Mouse (Mus musculus): ENCODE results near the gene Trip12. TPM values are rescaled to one million over a fixed set of nuclear protein-coding genes. Genes with fewer than 3 reads are reported as not detected.

The Trip12 gene
- polyA plus RNA-seq, 1 experiment from 2014 or later, result 87.2 TPM

- no peaks in the 10 kb centered on the region for H3K27me3 ChIP-seq (ENCODE audit: control insufficient read depth, insufficient read depth, low read length)
- H3K9ac ChIP-seq (replicated peaks; ENCODE audit: low read depth, low read length), result no peak overlapping the region
- no peak overlapping the region for H3K4me3 ChIP-seq (ENCODE audit: low read depth, low read length)
- no peaks in the 10 kb centered on the region for H3K9me3 ChIP-seq (ENCODE audit: control insufficient read depth, low read depth, low read length)
- H3K36me3 ChIP-seq (ENCODE audit: control insufficient read depth, insufficient read depth, low read length), result no peaks in the 10 kb centered on the region
- no peak for ATAC-seq (ENCODE audit: insufficient number of reproducible peaks, insufficient read depth, low FRiP score, low read depth)
- H3K27ac ChIP-seq (ENCODE audit: low read length), result no peak overlapping the region
- H3K4me2 ChIP-seq (replicated peaks; ENCODE audit: low read depth, low read length), result no peak overlapping the region
- H3K4me1 ChIP-seq (ENCODE audit: control insufficient read depth, insufficient read depth, low read length), result no peaks in the 10 kb centered on the region
Observed at GRCm38 (mm10) chr1:84868311-84868710, 28.0 kb upstream of the Trip12 start.

GRCm38 (mm10) chr1:84866706-84867230 lies 26.5 kb upstream of the Trip12 start:
- H3K4me2 ChIP-seq (replicated peaks; ENCODE audit: low read depth, low read length), result no peak overlapping the region
- no peaks in the 10 kb centered on the region for H3K27me3 ChIP-seq (ENCODE audit: control insufficient read depth, insufficient read depth, low read length)
- H3K9ac ChIP-seq (replicated peaks; ENCODE audit: low read depth, low read length), result no peak overlapping the region
- 94% methylated on average over 3 of the region's 3 CpGs for WGBS
- ATAC-seq (ENCODE audit: insufficient number of reproducible peaks, insufficient read depth, low FRiP score, low read depth), result no peak
- H3K4me3 ChIP-seq (ENCODE audit: low read depth, low read length), result no peak overlapping the region
- H3K4me1 ChIP-seq (ENCODE audit: control insufficient read depth, insufficient read depth, low read length), result no peaks in the 10 kb centered on the region
- H3K36me3 ChIP-seq (ENCODE audit: control insufficient read depth, insufficient read depth, low read length), result no peaks in the 10 kb centered on the region
- no peaks in the 10 kb centered on the region for H3K9me3 ChIP-seq (ENCODE audit: control insufficient read depth, low read depth, low read length)
- no peak overlapping the region for H3K27ac ChIP-seq (ENCODE audit: low read length)

- H3K4me1 ChIP-seq (ENCODE audit: control insufficient read depth, insufficient read depth, low read length), result no peaks in the 10 kb centered on the region
- ATAC-seq (ENCODE audit: insufficient number of reproducible peaks, insufficient read depth, low FRiP score, low read depth), result no peak
- no peaks in the 10 kb centered on the region for H3K36me3 ChIP-seq (ENCODE audit: control insufficient read depth, insufficient read depth, low read length)
- H3K9ac ChIP-seq (replicated peaks; ENCODE audit: low read depth, low read length), result no peak overlapping the region
- no peaks in the 10 kb centered on the region for H3K27me3 ChIP-seq (ENCODE audit: control insufficient read depth, insufficient read depth, low read length)
- no peak overlapping the region for H3K4me3 ChIP-seq (ENCODE audit: low read depth, low read length)
- WGBS, result 81% methylated on average over 6 of the region's 6 CpGs
- H3K4me2 ChIP-seq (replicated peaks; ENCODE audit: low read depth, low read length), result no peak overlapping the region
- no peaks in the 10 kb centered on the region for H3K9me3 ChIP-seq (ENCODE audit: control insufficient read depth, low read depth, low read length)
- H3K27ac ChIP-seq (ENCODE audit: low read length), result no peak overlapping the region
Observed at GRCm38 (mm10) chr1:84866231-84866630, 25.9 kb upstream of the Trip12 start.

- no peaks in the 10 kb centered on the region for H3K4me1 ChIP-seq (ENCODE audit: control insufficient read depth, insufficient read depth, low read length)
- ATAC-seq (ENCODE audit: insufficient number of reproducible peaks, insufficient read depth, low FRiP score, low read depth), result no peak
- no peak overlapping the region for H3K4me3 ChIP-seq (ENCODE audit: low read depth, low read length)
- no peaks in the 10 kb centered on the region for H3K27me3 ChIP-seq (ENCODE audit: control insufficient read depth, insufficient read depth, low read length)
- no peaks in the 10 kb centered on the region for H3K36me3 ChIP-seq (ENCODE audit: control insufficient read depth, insufficient read depth, low read length)
- H3K4me2 ChIP-seq (replicated peaks; ENCODE audit: low read depth, low read length), result no peak overlapping the region
- H3K9ac ChIP-seq (replicated peaks; ENCODE audit: low read depth, low read length), result no peak overlapping the region
- H3K9me3 ChIP-seq (ENCODE audit: control insufficient read depth, low read depth, low read length), result no peaks in the 10 kb centered on the region
- 51% methylated on average over 2 of the region's 2 CpGs for WGBS
- H3K27ac ChIP-seq (ENCODE audit: low read length), result no peak overlapping the region
Observed at GRCm38 (mm10) chr1:84864645-84865044, 24.3 kb upstream of the Trip12 start.

GRCm38 (mm10) chr1:84861255-84861630 lies 20.9 kb upstream of the Trip12 start:
- H3K4me1 ChIP-seq (ENCODE audit: control insufficient read depth, insufficient read depth, low read length), result no peaks in the 10 kb centered on the region
- H3K9me3 ChIP-seq (ENCODE audit: control insufficient read depth, low read depth, low read length), result no peaks in the 10 kb centered on the region
- H3K4me2 ChIP-seq (replicated peaks; ENCODE audit: low read depth, low read length), result no peak overlapping the region
- WGBS, result 69% methylated on average over 1 of the region's 1 CpGs
- H3K36me3 ChIP-seq (ENCODE audit: control insufficient read depth, insufficient read depth, low read length), result no peaks in the 10 kb centered on the region
- H3K27ac ChIP-seq (ENCODE audit: low read length), result no peak overlapping the region
- no peak overlapping the region for H3K9ac ChIP-seq (replicated peaks; ENCODE audit: low read depth, low read length)
- H3K4me3 ChIP-seq (ENCODE audit: low read depth, low read length), result no peak overlapping the region
- H3K27me3 ChIP-seq (ENCODE audit: control insufficient read depth, insufficient read depth, low read length), result no peaks in the 10 kb centered on the region
- no peak for ATAC-seq (ENCODE audit: insufficient number of reproducible peaks, insufficient read depth, low FRiP score, low read depth)

GRCm38 (mm10) chr1:84860360-84861254 lies 20.3 kb upstream of the Trip12 start:
- 70% methylated on average over 10 of the region's 10 CpGs for WGBS

GRCm38 (mm10) chr1:84859597-84859996 lies 19.3 kb upstream of the Trip12 start:
- no peak overlapping the region for H3K9ac ChIP-seq (replicated peaks; ENCODE audit: low read depth, low read length)
- H3K36me3 ChIP-seq (ENCODE audit: control insufficient read depth, insufficient read depth, low read length), result no peaks in the 10 kb centered on the region
- H3K27ac ChIP-seq (ENCODE audit: low read length), result no peak overlapping the region
- no peaks in the 10 kb centered on the region for H3K9me3 ChIP-seq (ENCODE audit: control insufficient read depth, low read depth, low read length)
- WGBS, result 86% methylated on average over 6 of the region's 6 CpGs
- H3K4me1 ChIP-seq (ENCODE audit: control insufficient read depth, insufficient read depth, low read length), result no peaks in the 10 kb centered on the region
- H3K4me3 ChIP-seq (ENCODE audit: low read depth, low read length), result no peak overlapping the region
- ATAC-seq (ENCODE audit: insufficient number of reproducible peaks, insufficient read depth, low FRiP score, low read depth), result no peak
- H3K27me3 ChIP-seq (ENCODE audit: control insufficient read depth, insufficient read depth, low read length), result no peaks in the 10 kb centered on the region
- no peak overlapping the region for H3K4me2 ChIP-seq (replicated peaks; ENCODE audit: low read depth, low read length)

More at GRCm38 (mm10) chr1:84860360-84861254, 20.3 kb upstream of the Trip12 start:
- H3K4me3 ChIP-seq (ENCODE audit: low read depth, low read length), result no peak overlapping the region
- no peak overlapping the region for H3K9ac ChIP-seq (replicated peaks; ENCODE audit: low read depth, low read length)
- no peaks in the 10 kb centered on the region for H3K27me3 ChIP-seq (ENCODE audit: control insufficient read depth, insufficient read depth, low read length)
- ATAC-seq (ENCODE audit: insufficient number of reproducible peaks, insufficient read depth, low FRiP score, low read depth), result no peak
- H3K27ac ChIP-seq (ENCODE audit: low read length), result no peak overlapping the region
- no peaks in the 10 kb centered on the region for H3K36me3 ChIP-seq (ENCODE audit: control insufficient read depth, insufficient read depth, low read length)
- H3K4me1 ChIP-seq (ENCODE audit: control insufficient read depth, insufficient read depth, low read length), result no peaks in the 10 kb centered on the region
- no peaks in the 10 kb centered on the region for H3K9me3 ChIP-seq (ENCODE audit: control insufficient read depth, low read depth, low read length)
- no peak overlapping the region for H3K4me2 ChIP-seq (replicated peaks; ENCODE audit: low read depth, low read length)

GRCm38 (mm10) chr1:84855756-84856155 lies 15.4 kb upstream of the Trip12 start:
- no peak overlapping the region for H3K27ac ChIP-seq (ENCODE audit: low read length)
- no peaks in the 10 kb centered on the region for H3K36me3 ChIP-seq (ENCODE audit: control insufficient read depth, insufficient read depth, low read length)
- no peak overlapping the region for H3K4me3 ChIP-seq (ENCODE audit: low read depth, low read length)
- no peak overlapping the region for H3K9ac ChIP-seq (replicated peaks; ENCODE audit: low read depth, low read length)
- H3K4me1 ChIP-seq (ENCODE audit: control insufficient read depth, insufficient read depth, low read length), result no peaks in the 10 kb centered on the region
- H3K4me2 ChIP-seq (replicated peaks; ENCODE audit: low read depth, low read length), result no peak overlapping the region
- H3K9me3 ChIP-seq (ENCODE audit: control insufficient read depth, low read depth, low read length), result no peaks in the 10 kb centered on the region
- 76% methylated on average over 2 of the region's 2 CpGs for WGBS
- no peaks in the 10 kb centered on the region for H3K27me3 ChIP-seq (ENCODE audit: control insufficient read depth, insufficient read depth, low read length)
- no peak for ATAC-seq (ENCODE audit: insufficient number of reproducible peaks, insufficient read depth, low FRiP score, low read depth)
